Mouse (Mus musculus): ENCODE measurements around the gene Ugt1a6a. TPM values are rescaled to one million over a fixed set of nuclear protein-coding genes. Genes with fewer than 3 reads are reported as not detected.
A peak's percentile ranks its signal among the peaks of the same experiment; 100 is the strongest.

Gene Ugt1a6a
- total and polyA plus RNA-seq, 2 experiments: 55.4 to 106 TPM

DNA sequence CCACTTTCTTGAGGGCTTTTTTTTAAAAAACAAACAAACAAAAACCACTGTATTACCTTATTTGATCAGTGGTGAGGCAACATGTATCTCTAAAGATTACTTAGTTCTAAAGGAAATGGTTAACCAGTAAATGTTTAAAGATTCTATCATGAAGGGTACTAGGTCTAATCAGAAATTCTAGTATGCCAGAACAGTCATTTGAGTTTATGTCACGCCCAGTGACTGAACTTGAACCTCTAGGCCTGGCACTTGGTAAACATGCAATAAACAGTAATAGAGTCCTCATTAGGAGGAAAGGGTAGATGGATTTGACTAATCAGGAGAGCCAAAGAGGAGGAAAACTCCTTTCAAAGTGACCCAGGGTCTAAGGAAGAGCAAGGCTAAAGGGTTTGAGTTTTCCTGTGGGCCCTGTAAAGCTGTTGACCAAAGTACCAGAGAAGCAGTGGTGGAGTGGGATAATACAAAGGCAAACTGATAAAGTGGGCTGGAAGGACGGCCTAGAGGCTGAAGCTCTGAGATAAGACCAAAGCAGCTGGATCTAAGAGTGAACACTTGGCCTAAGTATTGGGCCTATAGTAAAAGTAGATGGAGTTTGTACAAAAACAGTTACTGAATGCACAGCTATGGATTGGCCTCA lies 72.4 kb downstream of the Ugt1a6a start:
- Histone ChIP-seq H3K27me3 (ENCODE audit: control insufficient read depth, insufficient read depth, low read length) (no peaks in the 10 kb centered on the region), H3K36me3 (ENCODE audit: control insufficient read depth, insufficient read depth, low read length) (peaks cover 22% of the 10 kb centered on the region), H3K79me2 (ENCODE audit: control insufficient read depth, insufficient read depth, low read length) (peaks cover 13% of the 10 kb centered on the region), H3K9ac (ENCODE audit: low read depth, low read length) (no peak overlapping the region), H3K4me1 (ENCODE audit: control insufficient read depth, insufficient read depth, low read length) (peaks cover 12% of the 10 kb centered on the region), H3K4me3 (ENCODE audit: insufficient read depth, low read depth, low read length) (no peak overlapping the region), H3K27ac (replicated peaks; ENCODE audit: insufficient read depth, low read depth, low read length) (peak overlapping the region; percentile 55)
- 25% methylated on average over 2 of the region's 2 CpGs for WGBS
- DNase-seq (ENCODE audit: extremely low read depth, low read depth, low spot score): peak; percentile 84
- TF ChIP-seq POLR2A (IDR thresholded peaks at IDR 0.05; ENCODE audit: extremely low read depth, insufficient read depth, low read length) (no peak), CTCF (IDR thresholded peaks at IDR 0.05; ENCODE audit: low read depth, low read length) (no peak)

DNA sequence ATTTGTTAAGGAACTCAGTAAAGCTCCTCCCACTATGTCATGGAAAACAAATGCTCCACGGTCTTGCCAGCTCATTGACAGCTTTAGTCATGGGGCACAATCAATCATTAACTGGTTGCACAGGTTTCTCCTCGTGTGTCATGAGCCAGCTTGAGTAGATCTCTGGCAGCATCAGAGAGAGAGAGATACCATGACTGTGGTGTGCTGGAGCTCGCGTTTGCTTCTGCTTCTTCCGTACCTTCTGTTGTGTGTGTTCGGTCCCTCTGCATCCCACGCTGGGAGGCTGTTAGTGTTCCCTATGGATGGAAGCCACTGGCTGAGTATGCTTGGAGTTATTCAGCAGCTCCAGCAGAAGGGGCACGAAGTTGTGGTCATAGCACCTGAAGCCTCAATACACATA lies 77.2 kb downstream of the Ugt1a6a start, which contains the start of gene Ugt1a1:
Ugt1a1 (plus strand) TSS at position 148 of the 400 bp plus-strand sequence.
- peak within 1 kb of the TSS; percentile 17 for H3K4me3 ChIP-seq (ENCODE audit: insufficient read depth, low read depth, low read length)
- H3K79me2 ChIP-seq (ENCODE audit: control insufficient read depth, insufficient read depth, low read length): peaks cover 16% of the 10 kb centered on the region
- no peaks in the 10 kb centered on the region for H3K27me3 ChIP-seq (ENCODE audit: control insufficient read depth, insufficient read depth, low read length)
- H3K36me3 ChIP-seq (ENCODE audit: control insufficient read depth, insufficient read depth, low read length): peaks cover 18% of the 10 kb centered on the region
- H3K4me1 ChIP-seq (ENCODE audit: control insufficient read depth, insufficient read depth, low read length): peaks cover 9% of the 10 kb centered on the region
- TF ChIP-seq POLR2A (IDR thresholded peaks at IDR 0.05; ENCODE audit: extremely low read depth, insufficient read depth, low read length): no peak
- no peak for TF ChIP-seq CTCF (IDR thresholded peaks at IDR 0.05; ENCODE audit: low read depth, low read length)
- DNase-seq (ENCODE audit: extremely low read depth, low read depth, low spot score): peak; percentile 100
- H3K27ac ChIP-seq (replicated peaks; ENCODE audit: insufficient read depth, low read depth, low read length): peak within 1 kb of the TSS; percentile 69
- peak within 1 kb of the TSS; percentile 56 for H3K9ac ChIP-seq (ENCODE audit: low read depth, low read length)
- WGBS: 48% methylated on average over 8 of the region's 8 CpGs

DNA sequence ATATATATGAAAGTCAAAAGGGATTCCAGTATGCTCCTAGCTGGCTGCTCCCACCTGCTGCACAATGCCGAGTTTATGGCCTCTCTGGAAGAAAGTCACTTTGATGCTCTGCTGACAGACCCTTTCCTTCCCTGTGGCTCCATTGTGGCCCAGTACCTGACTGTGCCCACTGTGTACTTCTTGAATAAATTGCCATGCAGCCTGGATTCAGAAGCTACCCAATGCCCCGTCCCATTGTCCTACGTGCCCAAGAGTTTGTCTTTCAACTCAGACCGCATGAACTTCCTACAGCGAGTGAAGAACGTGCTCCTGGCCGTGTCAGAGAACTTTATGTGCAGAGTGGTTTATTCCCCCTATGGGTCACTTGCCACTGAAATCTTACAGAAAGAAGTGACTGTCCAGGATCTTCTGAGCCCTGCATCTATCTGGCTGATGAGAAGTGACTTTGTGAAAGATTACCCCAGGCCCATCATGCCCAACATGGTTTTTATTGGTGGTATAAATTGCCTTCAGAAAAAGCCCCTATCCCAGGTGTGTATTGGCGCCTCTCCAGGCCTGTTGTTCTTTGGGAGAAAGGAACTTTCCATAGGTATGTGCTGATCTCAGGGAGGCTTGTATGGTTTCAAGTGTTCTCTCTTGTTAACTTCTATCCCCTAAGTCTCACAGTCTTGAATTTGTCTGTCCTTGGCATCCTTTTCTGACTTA lies 77.9 kb downstream of the Ugt1a6a start:
- Histone ChIP-seq H3K36me3 (ENCODE audit: control insufficient read depth, insufficient read depth, low read length) (peaks cover 25% of the 10 kb centered on the region), H3K27ac (replicated peaks; ENCODE audit: insufficient read depth, low read depth, low read length) (peak overlapping the region; percentile 69), H3K79me2 (ENCODE audit: control insufficient read depth, insufficient read depth, low read length) (peaks cover 16% of the 10 kb centered on the region), H3K4me1 (ENCODE audit: control insufficient read depth, insufficient read depth, low read length) (peaks cover 8% of the 10 kb centered on the region), H3K9ac (ENCODE audit: low read depth, low read length) (peak overlapping the region; percentile 56), H3K27me3 (ENCODE audit: control insufficient read depth, insufficient read depth, low read length) (no peaks in the 10 kb centered on the region), H3K4me3 (ENCODE audit: insufficient read depth, low read depth, low read length) (peak overlapping the region; percentile 17)
- peak; percentile 86 for DNase-seq (ENCODE audit: extremely low read depth, low read depth, low spot score)
- 42% methylated on average over 8 of the region's 8 CpGs for whole genome bisulfite sequencing
- TF ChIP-seq POLR2A (IDR thresholded peaks at IDR 0.05; ENCODE audit: extremely low read depth, insufficient read depth, low read length) (no peak), CTCF (IDR thresholded peaks at IDR 0.05; ENCODE audit: low read depth, low read length) (no peak)

DNA sequence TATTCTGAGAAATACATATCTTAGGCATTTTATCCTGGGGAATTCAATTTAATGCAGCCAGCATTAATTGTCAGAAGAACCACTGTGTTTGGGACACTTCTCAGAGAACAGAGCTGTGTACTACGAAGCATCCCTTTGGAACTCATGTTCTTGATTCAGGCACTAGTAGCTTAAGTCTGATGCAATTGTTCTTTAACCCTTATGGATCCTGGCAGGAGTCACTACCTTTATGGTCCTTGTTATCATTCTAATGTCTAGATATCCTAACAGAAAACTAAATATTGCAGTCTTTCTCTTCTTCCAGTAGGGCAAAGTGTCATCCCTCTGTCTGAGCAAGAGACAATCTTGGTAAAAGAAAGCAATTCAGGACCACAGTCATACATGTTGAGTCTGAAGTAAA lies 78.5 kb downstream of the Ugt1a6a start:
- H3K36me3 ChIP-seq (ENCODE audit: control insufficient read depth, insufficient read depth, low read length): peaks cover 27% of the 10 kb centered on the region
- peak overlapping the region; percentile 56 for H3K9ac ChIP-seq (ENCODE audit: low read depth, low read length)
- WGBS: 39% methylated on average over 1 of the region's 1 CpGs
- H3K4me3 ChIP-seq (ENCODE audit: insufficient read depth, low read depth, low read length): peak overlapping the region; percentile 17
- peaks cover 14% of the 10 kb centered on the region for H3K79me2 ChIP-seq (ENCODE audit: control insufficient read depth, insufficient read depth, low read length)
- no peaks in the 10 kb centered on the region for H3K27me3 ChIP-seq (ENCODE audit: control insufficient read depth, insufficient read depth, low read length)
- H3K4me1 ChIP-seq (ENCODE audit: control insufficient read depth, insufficient read depth, low read length): peaks cover 8% of the 10 kb centered on the region
- peak; percentile 97 for DNase-seq (ENCODE audit: extremely low read depth, low read depth, low spot score)
- TF ChIP-seq CTCF (IDR thresholded peaks at IDR 0.05; ENCODE audit: low read depth, low read length): no peak
- no peak for TF ChIP-seq POLR2A (IDR thresholded peaks at IDR 0.05; ENCODE audit: extremely low read depth, insufficient read depth, low read length)
- peak overlapping the region; percentile 69 for H3K27ac ChIP-seq (replicated peaks; ENCODE audit: insufficient read depth, low read depth, low read length)

DNA sequence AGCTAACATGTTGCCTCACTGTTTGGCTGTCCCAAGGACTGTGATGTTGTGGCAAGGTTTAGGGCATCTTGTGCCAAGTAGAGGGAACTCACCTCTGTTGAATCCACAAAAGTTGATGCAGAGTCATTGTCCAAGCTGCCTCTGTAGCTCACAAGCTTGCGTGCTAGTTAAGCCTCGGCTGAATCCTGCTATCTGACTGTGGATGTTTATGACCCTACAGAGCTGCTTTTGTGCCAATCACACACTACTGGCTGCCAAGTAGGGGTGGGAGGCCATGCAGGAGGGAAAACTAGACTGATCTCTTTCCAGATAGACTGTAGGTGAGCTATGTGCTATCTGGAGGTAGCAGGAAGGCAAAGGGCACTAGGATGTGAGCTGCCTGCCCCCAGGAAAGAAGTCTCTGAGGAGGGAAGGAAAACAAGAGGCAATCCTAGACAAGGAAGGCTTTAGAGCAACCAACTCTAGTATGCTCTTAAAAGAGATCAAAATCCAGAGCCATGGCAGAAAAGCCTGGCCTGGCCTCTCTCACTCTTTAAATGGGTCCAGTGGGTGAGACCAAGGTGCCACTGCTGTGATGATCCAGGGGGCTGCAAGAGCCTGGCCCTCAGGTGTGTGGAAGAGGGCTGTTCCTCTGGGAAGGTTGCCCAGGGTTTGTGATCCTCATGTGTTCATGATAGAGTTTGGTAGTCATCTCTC lies 79.3 kb downstream of the Ugt1a6a start:
- Histone ChIP-seq H3K36me3 (ENCODE audit: control insufficient read depth, insufficient read depth, low read length) (peaks cover 27% of the 10 kb centered on the region), H3K4me1 (ENCODE audit: control insufficient read depth, insufficient read depth, low read length) (peaks cover 8% of the 10 kb centered on the region), H3K9ac (ENCODE audit: low read depth, low read length) (peak overlapping the region; percentile 52), H3K79me2 (ENCODE audit: control insufficient read depth, insufficient read depth, low read length) (peaks cover 14% of the 10 kb centered on the region), H3K4me3 (ENCODE audit: insufficient read depth, low read depth, low read length) (peak overlapping the region; percentile 41), H3K27me3 (ENCODE audit: control insufficient read depth, insufficient read depth, low read length) (no peaks in the 10 kb centered on the region), H3K27ac (replicated peaks; ENCODE audit: insufficient read depth, low read depth, low read length) (peak overlapping the region; percentile 67)
- WGBS: 37% methylated on average over 2 of the region's 2 CpGs
- peak; percentile 100 for DNase-seq (ENCODE audit: extremely low read depth, low read depth, low spot score)
- TF ChIP-seq POLR2A (IDR thresholded peaks at IDR 0.05; ENCODE audit: extremely low read depth, insufficient read depth, low read length): no peak
- TF ChIP-seq CTCF (IDR thresholded peaks at IDR 0.05; ENCODE audit: low read depth, low read length): no peak
